Mouse (Mus musculus) frontal cortex, adult (tissue): ENCODE measurements around the gene Slc7a15.

ENCODE experiments used
- ATAC-seq: cut with Nextera tagmentation; 2 replicates; pipeline ENCODE4 v1.9.2; 2017; ENCODE audit warnings: mild to moderate bottlenecking, moderate library complexity, mixed read lengths; ENCODE audit not compliant: low TSS enrichment

Gene Slc7a15

GRCm38 (mm10) chr12:8485247-8485646 is 113.6 kb downstream of the Slc7a15 start:
- peak; percentile 70 for ATAC-seq

GRCm38 (mm10) chr12:8482169-8482568 is 116.7 kb downstream of the Slc7a15 start:
- ATAC-seq = no peak
